Mouse (Mus musculus): ENCODE results near the gene Hmox1. TPM values are rescaled to one million over a fixed set of nuclear protein-coding genes. Genes with fewer than 3 reads are reported as not detected.
A peak's percentile ranks its signal among the peaks of the same experiment; 100 is the strongest.

Gene Hmox1
- polyA plus RNA-seq, 1 experiment from 2014 or later = 19.9 TPM

DNA sequence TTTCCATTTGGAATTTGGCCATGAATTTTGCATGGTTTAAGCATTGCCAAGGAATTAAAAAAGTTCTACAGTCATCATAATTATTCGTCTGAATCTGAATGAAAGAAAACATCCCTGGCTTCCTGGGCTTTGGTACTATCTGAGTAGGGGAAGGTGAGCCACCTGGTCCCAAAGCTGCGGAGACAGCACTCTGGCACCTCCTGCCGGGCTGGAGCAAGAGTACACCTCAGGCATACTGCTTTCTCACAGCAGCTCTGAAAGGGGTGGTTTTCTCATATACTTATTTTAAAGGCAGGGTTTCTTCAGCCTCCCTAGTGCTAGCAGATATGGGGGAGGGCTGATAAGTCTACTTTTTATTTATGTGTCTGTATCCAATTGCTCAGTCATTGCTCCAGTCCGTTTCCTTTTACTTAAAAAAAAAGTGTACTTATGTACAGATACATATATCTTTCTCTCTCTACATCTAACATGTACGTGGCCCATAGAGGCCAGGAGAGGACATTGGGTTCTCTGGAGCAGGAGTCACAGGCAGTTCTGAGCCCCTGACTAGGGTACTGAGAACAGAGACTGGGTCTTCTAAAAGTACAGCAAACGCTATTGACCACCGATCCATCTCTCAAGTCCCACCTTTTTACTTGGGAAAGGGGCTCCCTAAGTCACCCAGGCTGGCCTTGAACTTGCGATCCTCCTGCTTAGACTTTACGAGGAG lies 15.3 kb downstream of the Hmox1 start:
- peaks cover 28% of the 10 kb centered on the region for H3K4me1 ChIP-seq (replicated peaks)
- H3K4me3 ChIP-seq = peak overlapping the region; percentile 80
- no peaks in the 10 kb centered on the region for H3K9me3 ChIP-seq
- DNase-seq (ENCODE audit: low spot score) = peak; percentile 80
- no peaks in the 10 kb centered on the region for H3K27me3 ChIP-seq (ENCODE audit: insufficient read depth, poor library complexity, severe bottlenecking)
- WGBS = 1% methylated on average over 9 of the region's 9 CpGs
- H3K36me3 ChIP-seq = peaks cover 31% of the 10 kb centered on the region
- peak overlapping the region; percentile 97 for H3K27ac ChIP-seq

DNA sequence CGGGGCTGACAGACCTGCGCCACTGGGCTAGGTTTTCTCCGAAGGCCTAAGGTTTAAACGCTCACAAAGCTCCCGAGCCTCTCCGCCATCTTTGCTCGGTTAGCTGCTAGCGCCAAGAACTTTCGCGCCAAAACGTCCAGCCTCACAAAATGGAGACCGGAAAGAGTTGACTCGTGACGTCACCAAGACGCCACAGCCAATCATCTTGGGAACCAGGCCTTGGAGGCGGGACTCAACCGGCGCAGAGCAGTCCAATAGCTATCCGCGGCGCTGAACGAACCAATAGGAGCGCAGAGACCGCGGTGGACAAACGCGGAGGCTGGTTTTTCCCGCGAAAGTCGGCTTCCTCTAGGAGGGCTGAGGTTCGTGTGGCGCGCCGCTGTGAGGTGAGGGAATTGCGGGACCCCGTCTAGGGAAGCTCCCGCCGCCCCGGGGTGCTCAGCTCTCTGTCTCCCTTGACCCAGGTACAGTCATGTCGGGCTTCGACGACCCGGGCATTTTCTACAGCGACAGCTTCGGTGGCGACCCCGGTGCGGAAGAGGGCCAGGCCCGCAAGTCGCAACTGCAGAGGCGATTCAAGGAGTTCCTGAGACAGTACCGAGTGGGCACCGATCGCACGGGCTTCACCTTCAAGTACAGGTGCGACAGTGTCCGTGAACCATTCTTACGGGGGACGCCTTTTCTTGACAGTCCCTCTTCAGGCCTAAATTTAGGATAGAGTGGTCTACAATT lies 16.0 kb downstream of the Hmox1 start, which contains the start of gene Mcm5:
Mcm5 (plus strand) TSS at position 334 of the 732 bp plus-strand sequence.
- Histone ChIP-seq H3K4me3 (peak within 1 kb of the TSS; percentile 80), H3K4me1 (replicated peaks) (peaks cover 28% of the 10 kb centered on the region), H3K27me3 (ENCODE audit: insufficient read depth, poor library complexity, severe bottlenecking) (no peaks in the 10 kb centered on the region), H3K27ac (peak within 1 kb of the TSS; percentile 97), H3K9me3 (no peaks in the 10 kb centered on the region), H3K36me3 (peaks cover 38% of the 10 kb centered on the region)
- peak; percentile 100 for DNase-seq (ENCODE audit: low spot score)
- WGBS = under 1% methylated on average over 59 of the region's 59 CpGs

DNA sequence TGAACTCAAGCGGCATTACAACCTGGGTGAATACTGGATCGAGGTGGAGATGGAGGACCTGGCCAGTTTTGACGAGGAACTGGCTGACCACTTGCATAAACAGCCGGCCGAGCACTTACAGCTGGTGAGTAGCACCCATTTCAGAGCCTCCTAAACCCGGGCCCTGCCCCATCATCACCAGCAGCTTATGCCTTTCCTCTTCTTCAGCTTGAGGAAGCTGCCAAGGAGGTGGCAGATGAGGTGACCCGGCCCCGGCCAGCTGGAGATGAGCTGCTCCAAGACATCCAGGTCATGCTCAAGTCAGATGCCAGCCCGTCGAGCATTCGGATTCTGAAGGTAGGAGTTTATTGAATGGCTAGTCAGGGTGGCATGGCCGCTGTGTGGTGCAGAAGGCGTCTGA lies 16.7 kb downstream of the Hmox1 start:
- Histone ChIP-seq H3K4me1 (replicated peaks) (peaks cover 28% of the 10 kb centered on the region), H3K4me3 (peak overlapping the region; percentile 80), H3K27me3 (ENCODE audit: insufficient read depth, poor library complexity, severe bottlenecking) (no peaks in the 10 kb centered on the region), H3K27ac (peak overlapping the region; percentile 97), H3K36me3 (peaks cover 45% of the 10 kb centered on the region), H3K9me3 (no peaks in the 10 kb centered on the region)
- no peak for DNase-seq (ENCODE audit: low spot score)
- 24% methylated on average over 13 of the region's 13 CpGs for WGBS

DNA sequence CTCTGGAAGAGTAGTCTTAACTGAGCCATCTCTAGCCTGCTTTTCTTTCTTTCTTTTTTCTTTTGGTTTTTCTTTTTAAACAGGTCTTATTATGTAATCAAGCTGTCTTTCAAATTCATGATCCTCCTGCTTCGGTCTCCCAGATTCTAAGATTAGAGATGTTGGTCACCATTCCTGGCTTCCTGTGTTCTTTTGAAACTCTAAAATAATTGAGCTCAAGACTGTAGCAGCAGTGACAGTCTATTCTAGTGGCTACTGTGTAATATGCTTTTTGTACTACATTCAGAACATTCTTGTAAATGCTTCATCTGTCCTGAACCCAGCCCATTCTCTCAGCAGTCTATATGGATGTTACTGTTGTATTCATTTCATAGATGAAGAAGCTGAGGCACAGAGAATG lies 25.1 kb downstream of the Hmox1 start:
- DNase-seq (ENCODE audit: low spot score) = no peak
- H3K9me3 ChIP-seq = no peaks in the 10 kb centered on the region
- H3K4me3 ChIP-seq = no peak overlapping the region
- peaks cover 100% of the 10 kb centered on the region for H3K36me3 ChIP-seq
- no peak overlapping the region for H3K27ac ChIP-seq
- 96% methylated on average over 1 of the region's 1 CpGs for WGBS
- H3K27me3 ChIP-seq (ENCODE audit: insufficient read depth, poor library complexity, severe bottlenecking) = no peaks in the 10 kb centered on the region
- no peaks in the 10 kb centered on the region for H3K4me1 ChIP-seq (replicated peaks)

DNA sequence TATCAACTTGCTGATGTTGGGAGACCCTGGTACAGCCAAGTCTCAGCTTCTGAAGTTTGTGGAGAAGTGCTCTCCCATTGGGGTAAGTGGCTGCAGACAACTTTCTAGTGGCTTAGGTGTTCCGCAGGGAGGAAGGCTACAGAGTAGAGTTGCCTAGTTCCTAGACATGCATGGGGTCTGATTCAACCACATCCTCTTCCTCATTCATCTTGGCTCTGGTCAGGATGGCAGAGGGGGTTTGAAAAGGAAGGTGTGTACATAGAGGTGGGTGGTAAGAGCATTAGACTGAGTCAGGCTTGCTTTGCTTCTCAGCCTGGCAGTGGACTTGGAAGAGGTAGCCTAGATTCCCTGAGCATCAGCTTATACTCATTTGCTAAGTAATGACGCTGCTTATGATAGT lies 25.9 kb downstream of the Hmox1 start:
- Histone ChIP-seq H3K27me3 (ENCODE audit: insufficient read depth, poor library complexity, severe bottlenecking) (no peaks in the 10 kb centered on the region), H3K36me3 (peaks cover 100% of the 10 kb centered on the region), H3K4me1 (replicated peaks) (no peaks in the 10 kb centered on the region), H3K9me3 (no peaks in the 10 kb centered on the region), H3K4me3 (no peak overlapping the region), H3K27ac (no peak overlapping the region)
- no peak for DNase-seq (ENCODE audit: low spot score)
- WGBS = 92% methylated on average over 2 of the region's 2 CpGs

DNA sequence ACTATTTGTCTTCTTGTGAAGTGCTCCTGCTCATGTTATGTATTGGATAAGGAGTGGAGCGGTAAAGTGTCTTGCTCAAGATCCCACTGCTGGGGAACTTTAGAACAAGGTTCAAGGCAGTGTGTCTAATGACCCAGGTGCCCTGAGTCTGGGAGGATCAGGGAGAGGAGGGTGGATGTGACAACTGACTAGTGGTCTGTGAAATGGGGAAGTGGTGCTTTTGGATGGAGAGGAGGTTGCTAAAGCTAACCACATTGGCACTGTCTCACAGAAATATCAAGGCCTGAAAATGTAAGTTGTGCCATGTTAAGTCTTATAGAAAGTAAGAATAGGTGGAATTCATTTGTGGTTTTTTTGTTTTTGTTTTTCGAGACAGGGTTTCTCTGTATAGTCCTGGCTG lies 26.3 kb downstream of the Hmox1 start:
- Histone ChIP-seq H3K36me3 (peaks cover 100% of the 10 kb centered on the region), H3K9me3 (no peaks in the 10 kb centered on the region), H3K27me3 (ENCODE audit: insufficient read depth, poor library complexity, severe bottlenecking) (no peaks in the 10 kb centered on the region), H3K27ac (no peak overlapping the region), H3K4me1 (replicated peaks) (no peaks in the 10 kb centered on the region), H3K4me3 (no peak overlapping the region)
- no peak for DNase-seq (ENCODE audit: low spot score)
- WGBS = 93% methylated on average over 2 of the region's 2 CpGs

DNA sequence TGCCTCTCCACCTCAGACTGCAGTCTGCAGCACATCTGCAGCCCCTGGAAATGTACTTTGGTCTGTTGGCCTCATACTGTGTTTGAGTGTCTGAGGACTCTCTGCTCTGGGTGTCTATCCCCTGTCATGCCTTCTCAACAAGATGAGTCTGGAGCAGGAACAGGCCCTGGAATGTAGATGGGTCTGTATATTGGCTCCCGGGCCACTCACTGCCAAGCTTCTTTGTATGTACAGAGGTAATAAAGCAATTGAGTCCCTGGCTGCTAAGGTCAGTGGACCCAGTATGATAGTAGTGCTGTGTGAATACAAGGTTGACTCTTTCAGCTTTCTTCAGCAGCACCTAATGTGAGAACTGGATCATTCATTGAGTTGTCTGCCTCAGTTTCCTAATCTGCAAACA lies 34.0 kb downstream of the Hmox1 start:
- no peaks in the 10 kb centered on the region for H3K4me1 ChIP-seq (replicated peaks)
- H3K9me3 ChIP-seq = no peaks in the 10 kb centered on the region
- no peak overlapping the region for H3K27ac ChIP-seq
- DNase-seq (ENCODE audit: low spot score) = no peak
- H3K36me3 ChIP-seq = peaks cover 98% of the 10 kb centered on the region
- H3K27me3 ChIP-seq (ENCODE audit: insufficient read depth, poor library complexity, severe bottlenecking) = no peaks in the 10 kb centered on the region
- WGBS = 90% methylated on average over 1 of the region's 1 CpGs
- H3K4me3 ChIP-seq = no peak overlapping the region

DNA sequence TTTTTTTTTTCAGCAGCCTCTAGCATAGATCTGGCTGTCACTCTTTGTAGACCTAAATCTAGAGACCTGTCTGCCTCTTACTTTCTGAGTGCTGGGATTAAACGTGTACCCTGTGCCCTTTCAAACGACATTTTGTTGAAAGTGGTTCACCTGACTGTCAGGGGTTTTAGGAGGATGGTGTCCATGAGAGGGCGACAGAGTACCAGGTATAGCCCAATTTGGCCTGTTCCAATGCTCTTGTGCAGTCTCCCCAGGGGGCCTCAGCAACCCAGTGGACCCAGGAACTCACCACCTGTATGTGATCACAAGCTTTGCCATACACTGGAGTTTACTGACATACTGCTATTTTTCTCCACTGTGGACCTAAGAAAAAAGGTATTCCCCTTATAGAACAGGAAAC lies 39.1 kb downstream of the Hmox1 start:
- WGBS = 11% methylated on average over 3 of the region's 3 CpGs
- DNase-seq (ENCODE audit: low spot score) = no peak
- H3K27me3 ChIP-seq (ENCODE audit: insufficient read depth, poor library complexity, severe bottlenecking) = no peaks in the 10 kb centered on the region

DNA sequence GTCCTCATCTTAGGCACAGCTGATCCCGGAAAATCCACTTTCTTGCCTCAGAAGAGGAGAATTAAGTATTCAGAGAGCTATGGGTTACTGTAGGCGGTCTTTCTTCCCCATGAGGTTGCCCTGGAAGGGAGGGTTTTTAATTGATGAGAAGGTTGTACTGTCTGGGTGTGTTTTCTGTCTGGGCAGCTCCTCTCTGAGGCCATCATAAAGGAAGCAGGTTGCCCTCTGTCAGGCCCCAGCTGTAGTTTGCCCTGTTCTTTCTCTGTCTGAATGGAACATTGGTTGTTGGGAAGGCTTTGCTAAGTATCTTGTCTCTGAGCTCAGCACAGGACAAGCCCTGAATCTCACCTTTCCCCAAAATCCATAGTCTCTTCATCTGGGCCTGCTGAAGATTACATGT lies 40.0 kb downstream of the Hmox1 start:
- no peaks in the 10 kb centered on the region for H3K27me3 ChIP-seq (ENCODE audit: insufficient read depth, poor library complexity, severe bottlenecking)
- 89% methylated on average over 2 of the region's 2 CpGs for WGBS
- H3K27ac ChIP-seq = no peak overlapping the region
- H3K9me3 ChIP-seq = no peaks in the 10 kb centered on the region
- no peak for DNase-seq (ENCODE audit: low spot score)
- H3K36me3 ChIP-seq = peaks cover 38% of the 10 kb centered on the region
- H3K4me1 ChIP-seq (replicated peaks) = no peaks in the 10 kb centered on the region
- no peak overlapping the region for H3K4me3 ChIP-seq

More for the DNA sequence above, 39.1 kb downstream of the Hmox1 start:
- H3K36me3 ChIP-seq = peaks cover 47% of the 10 kb centered on the region
- no peak overlapping the region for H3K4me3 ChIP-seq
- H3K9me3 ChIP-seq = no peaks in the 10 kb centered on the region
- no peak overlapping the region for H3K27ac ChIP-seq
- no peaks in the 10 kb centered on the region for H3K4me1 ChIP-seq (replicated peaks)

DNA sequence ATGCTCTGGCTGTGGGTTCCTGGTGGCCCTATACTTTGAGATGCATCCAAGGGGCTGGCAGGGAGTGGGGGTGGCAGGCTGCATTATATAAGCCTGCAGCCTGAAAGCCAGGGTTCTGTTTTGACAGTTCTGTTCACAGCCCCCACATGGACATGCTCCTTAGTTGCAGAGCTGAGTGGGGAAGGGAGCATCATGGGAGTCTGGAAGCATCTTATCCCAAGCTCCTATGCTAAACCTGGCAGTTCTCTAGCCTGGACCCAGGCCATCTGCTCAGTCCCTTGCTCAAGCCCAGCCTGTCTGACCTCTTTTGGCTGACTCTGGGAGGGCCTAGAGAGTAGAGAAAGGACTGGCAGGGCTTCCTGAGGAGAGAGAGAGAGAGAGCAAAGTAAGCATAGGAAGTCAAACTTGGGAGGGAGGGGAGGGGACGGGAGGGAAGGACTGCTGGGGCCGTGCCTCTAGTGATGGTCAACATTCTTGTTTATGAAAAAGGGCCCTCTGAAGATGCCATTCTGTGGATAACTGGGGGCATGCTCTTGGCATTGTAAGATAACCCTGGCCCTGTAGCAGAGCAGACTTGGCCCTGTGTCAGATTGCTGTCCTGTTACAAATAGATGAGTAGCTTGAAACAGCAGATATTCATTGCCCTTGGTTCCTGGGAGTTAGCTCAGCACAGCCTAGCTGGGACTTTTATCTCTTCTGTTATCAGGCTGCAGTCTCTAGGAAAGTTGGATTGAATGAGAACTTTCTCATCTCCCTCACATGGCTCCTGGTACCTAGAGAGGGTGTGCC lies 41.4 kb downstream of the Hmox1 start:
- Histone ChIP-seq H3K4me3 (no peak overlapping the region), H3K27me3 (ENCODE audit: insufficient read depth, poor library complexity, severe bottlenecking) (no peaks in the 10 kb centered on the region), H3K9me3 (no peaks in the 10 kb centered on the region), H3K27ac (no peak overlapping the region), H3K4me1 (replicated peaks) (no peaks in the 10 kb centered on the region), H3K36me3 (peaks cover 24% of the 10 kb centered on the region)
- 61% methylated on average over 2 of the region's 2 CpGs for WGBS
- DNase-seq (ENCODE audit: low spot score) = no peak

DNA sequence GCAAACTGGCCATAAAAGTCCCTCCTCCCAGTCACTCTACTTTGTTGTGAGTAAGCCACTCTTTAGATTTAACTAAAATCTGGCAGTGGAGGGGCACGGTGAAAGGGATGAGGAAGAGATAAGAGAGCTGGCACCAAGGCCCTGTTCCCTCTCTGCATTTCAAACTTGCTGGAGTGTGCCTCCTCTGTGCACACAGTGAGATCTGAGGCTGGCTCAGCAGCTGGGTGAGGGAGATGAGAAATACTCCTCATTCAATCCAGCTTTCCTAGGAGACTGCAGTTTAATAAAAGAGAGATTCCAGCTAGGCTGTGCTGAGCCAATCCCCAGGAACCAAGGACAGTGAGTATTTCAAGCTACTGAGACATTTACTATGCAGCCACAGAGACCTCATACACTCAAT lies 42.3 kb downstream of the Hmox1 start:
- 77% methylated on average over 1 of the region's 1 CpGs for WGBS
- Histone ChIP-seq H3K27me3 (ENCODE audit: insufficient read depth, poor library complexity, severe bottlenecking) (no peaks in the 10 kb centered on the region), H3K4me3 (no peak overlapping the region), H3K27ac (no peak overlapping the region), H3K9me3 (no peaks in the 10 kb centered on the region), H3K4me1 (replicated peaks) (no peaks in the 10 kb centered on the region), H3K36me3 (peaks cover 15% of the 10 kb centered on the region)
- DNase-seq (ENCODE audit: low spot score) = no peak

DNA sequence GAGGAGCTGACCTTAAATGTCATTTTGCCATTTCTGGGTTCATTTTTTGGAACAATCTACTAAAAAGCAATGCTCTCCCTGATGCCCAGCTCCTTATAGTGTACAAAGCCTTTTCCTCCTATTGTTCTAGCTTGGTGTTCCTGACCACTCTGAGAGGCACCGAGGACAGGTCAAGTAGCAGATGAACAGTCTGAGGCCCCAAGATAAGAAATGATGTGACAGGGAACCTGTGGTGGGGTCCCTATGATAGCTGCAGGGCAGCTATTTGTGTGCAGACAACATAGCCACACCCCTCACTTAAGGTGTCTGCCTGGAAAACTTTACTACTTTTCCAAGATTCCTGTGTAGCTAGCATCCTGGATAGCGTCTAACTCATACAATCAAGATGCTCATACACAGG lies 42.8 kb downstream of the Hmox1 start:
- H3K4me3 ChIP-seq = no peak overlapping the region
- no peaks in the 10 kb centered on the region for H3K4me1 ChIP-seq (replicated peaks)
- H3K36me3 ChIP-seq = peaks cover 10% of the 10 kb centered on the region
- WGBS = 82% methylated on average over 2 of the region's 2 CpGs
- H3K27me3 ChIP-seq (ENCODE audit: insufficient read depth, poor library complexity, severe bottlenecking) = no peaks in the 10 kb centered on the region
- H3K9me3 ChIP-seq = no peaks in the 10 kb centered on the region
- H3K27ac ChIP-seq = no peak overlapping the region
- no peak for DNase-seq (ENCODE audit: low spot score)

DNA sequence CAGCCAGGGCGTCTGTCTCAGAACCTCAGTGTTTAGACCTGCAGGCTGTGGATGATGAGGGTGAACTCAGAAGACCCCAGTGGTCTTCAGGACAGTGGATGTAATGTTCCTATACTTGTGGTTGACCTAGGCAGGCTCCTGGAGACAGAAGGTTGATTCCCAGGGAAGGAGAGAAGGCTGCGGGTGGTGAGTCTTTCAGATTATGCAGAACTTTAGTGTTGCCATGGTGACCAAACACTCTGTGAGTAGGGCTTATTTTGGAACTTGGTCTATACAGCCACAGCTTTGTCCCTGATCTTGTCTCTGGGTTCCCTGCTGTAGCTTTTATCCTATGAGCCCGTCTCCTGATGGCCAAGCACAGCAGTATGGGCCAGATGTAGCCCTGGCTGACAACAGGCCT lies 44.1 kb downstream of the Hmox1 start:
- Histone ChIP-seq H3K4me1 (replicated peaks) (no peaks in the 10 kb centered on the region), H3K36me3 (no peaks in the 10 kb centered on the region), H3K9me3 (no peaks in the 10 kb centered on the region), H3K27me3 (ENCODE audit: insufficient read depth, poor library complexity, severe bottlenecking) (no peaks in the 10 kb centered on the region), H3K27ac (no peak overlapping the region), H3K4me3 (no peak overlapping the region)
- no peak for DNase-seq (ENCODE audit: low spot score)
- WGBS = 62% methylated on average over 3 of the region's 3 CpGs
